Comparison of ENCODE assay signal across 8 mouse cellular contexts in genomic region chrX:167229206-167229605, GRCm38 (mm10). TPM values are rescaled to one million over a fixed set of nuclear protein-coding genes. Genes with fewer than 3 reads are reported as not detected.
A peak's percentile ranks its signal among the peaks of the same experiment; 100 is the strongest.
DNase-seq lines count a peak whose midpoint lies in the region; ATAC-seq lines count a peak whose summit lies in the region.
"Had no signal": no experiment of that assay in that cellular context is flagged by ENCODE, and none has a peak within 500 bp of the region (broad histone marks: within the 10 kb centered on the region; RNA-seq: fewer than 3 reads in every experiment).

No protein-coding gene starts in this region.

- H3K4me1 ChIP-seq in megakaryocyte, embryonic 14.5 days: peaks cover 71% of the 10 kb centered on the region

- peak overlapping the region; percentile 59 for H3K4me3 ChIP-seq in megakaryocyte, embryonic 14.5 days (replicated peaks)
- H3K4me3 ChIP-seq: erythroblast, embryonic 14.5 days had no signal

- H3K27me3 ChIP-seq in megakaryocyte, embryonic 14.5 days (replicated peaks): no peaks in the 10 kb centered on the region

- DNase-seq in left cerebral cortex, postnatal 4 days: peak; percentile 52
- no peak for DNase-seq in left cerebral cortex, adult 11 months (ENCODE audit: low spot score)
- peak; percentile 74 for DNase-seq in T-cell, adult 2 months (ENCODE audit: low spot score)
- peak; percentile 44 for DNase-seq in cerebellum, adult 8-10 months
- peak; percentile 82 for DNase-seq in thymus, postnatal 14 days

- H3K36me3 ChIP-seq in megakaryocyte, embryonic 14.5 days (replicated peaks; ENCODE audit: low read length): no peaks in the 10 kb centered on the region

- intact Hi-C loops in left cerebral cortex, postnatal 4 days (cut with DNase I): no loop called here

- ATAC-seq in hematopoietic stem cell, adult 5-6 weeks (replicated peaks in 1 of 2; ENCODE audit: insufficient read depth in 1 of 2, low FRiP score in 2 of 2, low TSS enrichment in 1 of 2, low read depth in 1 of 2, poor library complexity in 2 of 2, severe bottlenecking in 2 of 2): peak; percentile 66 to 67

- H3K9me3 ChIP-seq in megakaryocyte, embryonic 14.5 days: no peaks in the 10 kb centered on the region

RNA-seq across cellular contexts. Expression of gene Tmsb4x, which starts 20.1 kb away (rescaled TPM):
- total RNA-seq in left cerebral cortex, postnatal 4 days (2021): 1,000 to 10,000 TPM; 1,755 to 1,817 TPM
- total RNA-seq in hematopoietic stem cell, adult 5-6 weeks (2017): 644 and 1,558 TPM in 2 replicates
- polyA plus RNA-seq in megakaryocyte, embryonic 14.5 days (2012; ENCODE audit: insufficient read depth, low replicate concordance): 91.6 and 827 TPM in 2 replicates

RNA-seq across cellular contexts. Expression of gene Tlr8, which starts 34.9 kb away (rescaled TPM):
- total RNA-seq in left cerebral cortex, postnatal 4 days (2021): under 1 TPM; 0.20 to 0.38 TPM
- 0.74 and 2.8 TPM in 2 replicates for total RNA-seq in hematopoietic stem cell, adult 5-6 weeks (2017)
- polyA plus RNA-seq in megakaryocyte, embryonic 14.5 days (2012; ENCODE audit: insufficient read depth, low replicate concordance): 0.88 TPM in 1 of 2 replicates, not detected in the other
- polyA plus RNA-seq: erythroblast, embryonic 14.5 days had no signal
